Mouse (Mus musculus): ENCODE measurements around the gene Rasl10a. TPM values are rescaled to one million over a fixed set of nuclear protein-coding genes. Genes with fewer than 3 reads are reported as not detected.

Rasl10a gene
- polyA plus RNA-seq, 1 experiment from 2014 or later = 4.1 TPM

DNA sequence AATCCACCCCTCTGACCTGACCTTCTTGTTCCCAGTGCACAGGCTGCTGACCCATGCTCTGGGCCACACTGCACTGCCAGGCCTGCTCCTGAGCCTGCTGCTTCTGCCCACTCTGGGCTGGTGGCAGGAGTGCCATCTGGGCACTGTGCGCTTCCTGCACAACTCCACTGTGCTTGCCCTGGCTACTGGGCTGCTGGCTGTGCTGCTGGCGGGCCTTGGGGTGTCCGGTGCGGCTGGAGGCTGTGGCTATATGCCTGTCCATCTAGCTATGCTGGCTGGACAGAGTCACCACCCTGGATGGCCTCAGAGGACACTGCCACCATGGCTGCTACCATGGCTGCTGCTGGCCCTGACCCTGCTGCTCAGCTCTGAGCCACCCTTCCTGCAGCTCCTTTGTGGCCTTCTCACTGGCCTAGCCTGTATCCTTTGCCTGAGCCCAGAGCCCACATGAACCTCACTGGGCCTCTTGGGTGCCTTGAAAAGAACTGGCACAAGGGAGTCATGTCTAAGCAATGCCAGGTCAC lies 46.1 kb downstream of the Rasl10a start:
- Histone ChIP-seq H3K9ac (no peak overlapping the region), H3K4me1 (peaks cover 22% of the 10 kb centered on the region), H3K36me3 (peaks cover 24% of the 10 kb centered on the region), H3K4me2 (replicated peaks) (no peak overlapping the region), H3K9me3 (replicated peaks) (no peaks in the 10 kb centered on the region), H3K4me3 (replicated peaks) (no peak overlapping the region), H3K27me3 (no peaks in the 10 kb centered on the region), H3K27ac (replicated peaks) (no peak overlapping the region)
- ATAC-seq (ENCODE audit: insufficient number of reproducible peaks, low FRiP score, low TSS enrichment, low read depth) = no peak
- 98% methylated on average over 4 of the region's 4 CpGs for WGBS

DNA sequence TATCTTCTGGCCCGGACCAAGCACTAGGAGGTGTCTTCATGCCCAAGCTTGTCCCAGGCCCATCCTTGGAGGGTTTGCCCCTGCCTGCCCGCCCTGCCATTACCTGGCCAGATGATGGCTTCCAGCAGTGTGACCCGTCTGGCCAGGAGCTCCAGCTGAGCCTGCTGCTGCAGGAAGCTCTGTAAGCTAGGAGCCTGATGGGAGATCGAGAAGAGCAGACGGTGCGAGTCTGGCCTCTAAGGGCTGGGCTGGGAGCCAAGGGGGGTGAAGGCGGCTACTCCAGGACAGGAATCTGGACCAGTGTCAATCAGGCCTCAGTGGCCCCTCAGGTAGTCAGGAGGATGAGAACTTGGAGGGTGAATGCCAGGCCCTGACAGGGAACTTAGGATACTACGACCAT lies 51.5 kb downstream of the Rasl10a start:
- H3K9me3 ChIP-seq (replicated peaks) = no peaks in the 10 kb centered on the region
- no peak overlapping the region for H3K27ac ChIP-seq (replicated peaks)
- H3K9ac ChIP-seq = no peak overlapping the region
- no peak overlapping the region for H3K4me3 ChIP-seq (replicated peaks)
- 0 out of 2 replicates have a peak, but pooled peaks cover 5% of the 10 kb centered on the region for H3K4me1 ChIP-seq
- H3K4me2 ChIP-seq (replicated peaks) = no peak overlapping the region
- H3K36me3 ChIP-seq = peaks cover 14% of the 10 kb centered on the region
- 58% methylated on average over 8 of the region's 8 CpGs for WGBS
- H3K27me3 ChIP-seq = no peaks in the 10 kb centered on the region
- no peak for ATAC-seq (ENCODE audit: insufficient number of reproducible peaks, low FRiP score, low TSS enrichment, low read depth)

Small RNA genes within 50 kb of the gene (microRNA-seq; reads per million reads assigned to microRNA genes)
- gene Gm47296 (ENCODE audit: borderline number of aligned reads) = not detected

Other genes with a start within 250 kb of the Rasl10a start
- gene Nf2, start 208.6 kb upstream of the Rasl10a start, polyA plus RNA-seq (2015; fragmentation: Nextera tagmentation; extraction: Ambion mirVana) = 47.1 and 50.7 TPM in 2 replicates
- 39.0 and 41.3 TPM in 2 replicates for gene Nipsnap1, start 184.2 kb upstream of the Rasl10a start, polyA plus RNA-seq (2015; fragmentation: Nextera tagmentation; extraction: Ambion mirVana)
- 29.4 and 33.7 TPM in 2 replicates for gene Thoc5, start 162.8 kb upstream of the Rasl10a start, polyA plus RNA-seq (2015; fragmentation: Nextera tagmentation; extraction: Ambion mirVana)
- 0.20 and 0.27 TPM in 2 replicates for gene Nefh, start 110.1 kb upstream of the Rasl10a start, polyA plus RNA-seq (2015; fragmentation: Nextera tagmentation; extraction: Ambion mirVana)
- gene Ap1b1, start 71.3 kb upstream of the Rasl10a start, polyA plus RNA-seq (2015; fragmentation: Nextera tagmentation; extraction: Ambion mirVana) = 53.6 and 60.0 TPM in 2 replicates
- gene Gas2l1, start 7.2 kb downstream of the Rasl10a start, polyA plus RNA-seq (2015; fragmentation: Nextera tagmentation; extraction: Ambion mirVana) = 39.0 and 43.3 TPM in 2 replicates
- gene Rhbdd3, start 40.8 kb downstream of the Rasl10a start, polyA plus RNA-seq (2015; fragmentation: Nextera tagmentation; extraction: Ambion mirVana) = 28.8 and 29.4 TPM in 2 replicates
- gene Ewsr1, start 41.1 kb downstream of the Rasl10a start, polyA plus RNA-seq (2015; fragmentation: Nextera tagmentation; extraction: Ambion mirVana) = 691 and 729 TPM in 2 replicates
- gene Emid1, start 94.1 kb downstream of the Rasl10a start, polyA plus RNA-seq (2015; fragmentation: Nextera tagmentation; extraction: Ambion mirVana) = 64.0 and 67.1 TPM in 2 replicates
- gene Kremen1, start 203.4 kb downstream of the Rasl10a start, polyA plus RNA-seq (2015; fragmentation: Nextera tagmentation; extraction: Ambion mirVana) = 39.5 and 40.5 TPM in 2 replicates

Data from embryonic facial prominence, embryonic 15.5 days (tissue).